Mouse (Mus musculus): Measurements from ENCODE around the gene Zfp445.

GRCm38 (mm10) chr9:122885385-122885784 is 19.6 kb upstream of the Zfp445 start, which contains the start of gene Zkscan7:
- no peak for TF ChIP-seq CTCF (conservative IDR thresholded peaks at IDR 0.05; ENCODE audit: low read length)
- no peak for TF ChIP-seq NANOG (IDR thresholded peaks at IDR 0.05; ENCODE audit: borderline replicate concordance, low read length)
- no peak for TF ChIP-seq POU5F1 (IDR thresholded peaks at IDR 0.05; ENCODE audit: borderline replicate concordance, low read length)

Data from E14TG2a.4 (cell line).